Mouse (Mus musculus) lung, embryonic 16.5 days (tissue): Measurements from ENCODE around the gene Col15a1. TPM values are rescaled to one million over a fixed set of nuclear protein-coding genes. Genes with fewer than 3 reads are reported as not detected.
A peak's percentile ranks its signal among the peaks of the same experiment; 100 is the strongest.

ENCODE experiments used
- ATAC-seq: fragments of 200-750 bp; cut with Nextera tagmentation; 2 replicates; pipeline ENCODE4 v1.8.0; 2017; ENCODE audit warnings: low read depth, mild to moderate bottlenecking, moderate library complexity
- H3K27ac ChIP-seq: fragments of 300-500 bp; sonication (generic); 2 replicates; pipeline ENCODE4 v1.5.1; 2014; ENCODE audit warnings: mild to moderate bottlenecking, control low read depth, low read length
- H3K27me3 ChIP-seq: fragments of 300-500 bp; sonication (generic); 2 replicates; pipeline ENCODE4 v1.6.1; 2014; ENCODE audit warnings: low read depth, low read length, mixed read lengths; ENCODE audit not compliant: control insufficient read depth, insufficient read depth
- H3K36me3 ChIP-seq: fragments of 300-500 bp; sonication (generic); 2 replicates; pipeline ENCODE4 v1.6.1; 2014; ENCODE audit warnings: low read length; ENCODE audit not compliant: control insufficient read depth, insufficient read depth
- H3K4me1 ChIP-seq: fragments of 300-500 bp; sonication (generic); replicated peaks from 2 replicates; pipeline ENCODE4 v1.6.1; 2014; ENCODE audit warnings: low read length, mixed read lengths; ENCODE audit not compliant: control insufficient read depth, insufficient read depth
- H3K4me2 ChIP-seq: fragments of 300-500 bp; sonication (generic); 2 replicates; pipeline ENCODE4 v1.6.1; 2014; ENCODE audit warnings: low read depth, low read length, control low read depth
- H3K4me3 ChIP-seq: fragments of 300-500 bp; sonication (generic); 2 replicates; pipeline ENCODE4 v1.5.1; 2014; ENCODE audit warnings: mild to moderate bottlenecking, low read length, control low read depth
- H3K9ac ChIP-seq: fragments of 300-500 bp; sonication (generic); 2 replicates; pipeline ENCODE4 v1.6.1; 2014; ENCODE audit warnings: low read length, control low read depth
- H3K9me3 ChIP-seq: fragments of 300-500 bp; sonication (generic); 2 replicates; pipeline ENCODE4 v1.6.1; 2016; ENCODE audit warnings: low read length; ENCODE audit not compliant: control insufficient read depth
- WGBS: fragments of 180-500 bp; shearing (Covaris S2); extraction: QIAGEN DNeasy Blood & Tissue Kit; methylation state at CpG from one replicate; pipeline ENCODE4 v1.1.7; 2014; 5-methylcytosine and 5-hydroxymethylcytosine counted together
- polyA plus RNA-seq: library from polyadenylated mRNA; unstranded; fragments of >200 nt; fragmentation: Nextera tagmentation; extraction: Ambion mirVana; gene quantifications from 2 replicates; pipeline ENCODE4 v1.2.1, GENCODE M21; 2015

The Col15a1 gene
- polyA plus RNA-seq, 1 experiment from 2014 or later: 31.0 TPM

DNA sequence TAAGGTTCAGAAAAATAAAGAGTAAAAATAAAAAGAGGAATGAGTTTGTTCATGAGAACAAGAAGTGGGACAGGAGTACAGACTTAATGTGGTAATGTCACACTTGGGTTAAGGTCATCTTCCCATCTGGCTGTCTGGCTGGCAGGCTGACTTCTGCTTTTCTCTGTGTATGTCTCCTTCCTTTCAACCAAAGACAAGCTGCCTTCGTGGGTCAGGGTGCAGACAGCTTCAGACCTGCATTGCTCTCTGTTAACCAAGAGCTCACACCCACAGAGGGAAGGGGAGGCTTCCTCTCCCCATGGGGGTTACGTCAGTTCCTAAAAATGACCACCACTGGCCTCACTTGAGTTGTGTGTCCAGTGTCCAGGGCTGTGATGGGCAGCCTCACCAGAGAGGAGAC lies 107.5 kb downstream of the Col15a1 start:
- H3K36me3 ChIP-seq: no peaks in the 10 kb centered on the region
- no peak overlapping the region for H3K4me2 ChIP-seq
- ATAC-seq: no peak
- no peak overlapping the region for H3K27ac ChIP-seq
- no peaks in the 10 kb centered on the region; the same call in 1 of the 2 replicates for H3K4me1 ChIP-seq
- H3K9ac ChIP-seq: no peak overlapping the region
- no peaks in the 10 kb centered on the region for H3K9me3 ChIP-seq
- WGBS: 75% methylated on average over 2 of the region's 2 CpGs
- H3K27me3 ChIP-seq: no peaks in the 10 kb centered on the region
- H3K4me3 ChIP-seq: no peak overlapping the region

GRCm38 (mm10) chr4:47316432-47316831 lies 108.5 kb downstream of the Col15a1 start:
- Histone ChIP-seq H3K4me2 (no peak overlapping the region), H3K9ac (no peak overlapping the region), H3K27me3 (no peaks in the 10 kb centered on the region), H3K4me3 (no peak overlapping the region), H3K36me3 (no peaks in the 10 kb centered on the region), H3K27ac (no peak overlapping the region), H3K4me1 (no peaks in the 10 kb centered on the region; the same call in 1 of the 2 replicates), H3K9me3 (no peaks in the 10 kb centered on the region)
- 56% methylated on average over 6 of the region's 6 CpGs for WGBS
- no peak for ATAC-seq

GRCm38 (mm10) chr4:47319561-47320321 lies 111.8 kb downstream of the Col15a1 start:
- Histone ChIP-seq H3K27ac (no peak overlapping the region), H3K4me3 (no peak overlapping the region), H3K27me3 (no peaks in the 10 kb centered on the region), H3K9me3 (no peaks in the 10 kb centered on the region), H3K4me2 (no peak overlapping the region), H3K4me1 (no peaks in the 10 kb centered on the region; the same call in 1 of the 2 replicates), H3K9ac (no peak overlapping the region), H3K36me3 (no peaks in the 10 kb centered on the region)
- WGBS: 64% methylated on average over 10 of the region's 10 CpGs
- ATAC-seq: no peak

DNA sequence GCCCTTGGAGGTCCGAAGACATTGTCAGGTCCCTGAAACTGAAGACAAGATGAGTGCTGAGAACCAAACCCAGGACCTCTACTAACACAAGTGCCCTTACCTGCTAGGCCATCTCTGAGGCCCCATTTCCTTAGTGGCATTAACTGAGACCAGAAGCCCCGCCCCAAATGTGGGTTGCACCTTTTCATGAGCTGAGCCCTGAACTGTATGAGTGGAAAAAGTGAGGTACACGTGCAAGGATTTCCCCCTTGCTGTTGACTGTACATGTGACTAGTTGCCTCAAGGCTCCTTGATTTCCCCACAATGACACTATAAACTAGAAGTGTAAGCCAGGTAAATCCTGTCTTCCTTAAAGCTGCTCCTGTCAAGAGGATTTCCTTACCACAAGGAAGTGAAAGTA lies 114.4 kb downstream of the Col15a1 start:
- Histone ChIP-seq H3K27ac (no peak overlapping the region), H3K27me3 (no peaks in the 10 kb centered on the region), H3K4me1 (no peaks in the 10 kb centered on the region; the same call in 1 of the 2 replicates), H3K9me3 (no peaks in the 10 kb centered on the region), H3K4me3 (no peak overlapping the region), H3K36me3 (no peaks in the 10 kb centered on the region), H3K9ac (no peak overlapping the region), H3K4me2 (no peak overlapping the region)
- no peak for ATAC-seq
- 75% methylated on average over 3 of the region's 3 CpGs for WGBS

- no peak for ATAC-seq
- H3K4me2 ChIP-seq: no peak overlapping the region
- H3K36me3 ChIP-seq: no peaks in the 10 kb centered on the region
- 90% methylated on average over 1 of the region's 1 CpGs for WGBS
- H3K4me1 ChIP-seq: peaks cover 7% of the 10 kb centered on the region
- no peak overlapping the region for H3K9ac ChIP-seq
- no peaks in the 10 kb centered on the region for H3K9me3 ChIP-seq
- H3K27ac ChIP-seq: no peak overlapping the region
- no peak overlapping the region for H3K4me3 ChIP-seq
- no peaks in the 10 kb centered on the region for H3K27me3 ChIP-seq
Measured at GRCm38 (mm10) chr4:47324206-47324605, 116.2 kb downstream of the Col15a1 start.

DNA sequence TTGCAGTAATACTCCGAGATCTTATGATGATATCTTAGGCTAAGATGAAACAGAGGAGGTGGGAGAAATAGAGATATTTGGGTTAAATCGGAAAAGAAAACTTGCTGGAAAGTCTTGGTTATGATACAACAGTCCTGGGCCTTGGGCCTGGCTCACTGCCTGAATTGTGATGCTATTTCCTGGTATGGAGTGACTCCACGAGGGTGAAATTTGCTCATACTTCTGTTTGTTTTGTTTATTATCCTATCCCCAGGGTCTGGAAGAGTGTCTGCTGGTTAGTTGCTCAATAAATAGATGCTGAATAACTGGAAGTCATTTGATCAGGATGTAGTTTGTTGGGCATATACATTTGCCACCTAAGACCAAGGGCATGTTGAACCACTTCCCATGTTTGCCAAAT lies 119.8 kb downstream of the Col15a1 start:
- Histone ChIP-seq H3K27ac (no peak overlapping the region), H3K4me2 (no peak overlapping the region), H3K4me3 (no peak overlapping the region), H3K27me3 (no peaks in the 10 kb centered on the region), H3K9me3 (no peaks in the 10 kb centered on the region), H3K36me3 (no peaks in the 10 kb centered on the region), H3K9ac (no peak overlapping the region), H3K4me1 (peaks cover 7% of the 10 kb centered on the region)
- 57% methylated on average over 3 of the region's 3 CpGs for WGBS
- ATAC-seq: no peak

DNA sequence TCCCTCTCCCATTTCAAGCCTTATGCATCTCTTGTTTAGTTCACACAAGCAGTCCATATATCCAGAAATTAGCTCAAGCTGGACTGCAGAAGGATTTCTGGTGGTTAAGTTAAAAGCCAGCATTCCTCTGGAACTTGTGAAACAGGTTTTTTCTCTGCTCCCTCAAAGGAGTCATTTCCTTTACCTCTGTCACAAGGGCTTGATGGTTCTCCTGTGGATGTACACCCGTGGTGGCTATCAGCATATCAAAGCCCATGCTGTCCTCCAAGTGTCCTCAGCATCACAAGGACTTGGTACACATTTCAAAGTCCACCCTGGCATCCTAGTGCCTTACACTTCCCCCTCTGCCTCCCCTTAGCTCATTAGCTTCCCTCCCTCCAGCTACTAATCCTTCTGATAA lies 121.3 kb downstream of the Col15a1 start:
- Histone ChIP-seq H3K4me1 (peaks cover 7% of the 10 kb centered on the region), H3K36me3 (no peaks in the 10 kb centered on the region), H3K4me3 (no peak overlapping the region), H3K27me3 (no peaks in the 10 kb centered on the region), H3K27ac (no peak overlapping the region; the same call in 1 of the 2 replicates), H3K4me2 (no peak overlapping the region), H3K9ac (no peak overlapping the region), H3K9me3 (no peaks in the 10 kb centered on the region)
- peak; percentile 90 for ATAC-seq
- WGBS: 3% methylated on average over 1 of the region's 1 CpGs

DNA sequence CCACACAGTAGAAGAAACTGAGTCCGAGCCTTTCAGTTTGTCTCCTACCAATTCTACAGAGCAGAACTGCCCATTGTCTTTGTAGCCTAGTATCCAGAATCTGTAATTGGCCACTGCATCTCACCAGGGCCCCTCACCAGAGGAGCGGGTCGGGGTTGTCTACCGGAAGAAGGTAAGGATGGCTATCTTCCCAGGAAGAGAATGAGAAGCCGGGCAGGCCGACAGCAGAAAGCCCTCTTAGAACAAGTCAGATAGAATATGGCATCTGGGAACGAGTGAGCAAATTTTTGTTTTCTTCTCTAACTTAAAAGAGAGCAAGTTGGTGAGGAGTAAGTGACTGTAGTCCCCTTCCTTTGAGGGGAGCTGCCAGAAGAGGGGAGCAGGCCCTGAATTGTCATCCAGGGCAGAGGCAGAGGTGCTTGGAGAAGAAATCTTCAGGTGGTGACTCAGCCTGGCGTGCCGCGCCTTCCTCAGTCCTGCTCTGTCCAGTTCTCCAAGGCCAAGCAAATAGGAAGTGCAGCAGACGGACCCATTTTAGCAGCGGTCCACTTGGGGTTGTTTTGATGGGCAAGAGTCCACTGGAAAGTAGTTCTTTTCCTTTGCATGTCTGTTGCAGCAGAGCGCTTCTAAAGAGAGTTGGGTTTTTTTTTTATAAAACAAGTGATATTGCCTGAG lies 122.6 kb downstream of the Col15a1 start:
- Histone ChIP-seq H3K4me1 (peaks cover 7% of the 10 kb centered on the region), H3K4me3 (no peak overlapping the region), H3K36me3 (no peaks in the 10 kb centered on the region), H3K27ac (no peak overlapping the region), H3K27me3 (no peaks in the 10 kb centered on the region), H3K9me3 (no peaks in the 10 kb centered on the region), H3K4me2 (no peak overlapping the region), H3K9ac (no peak overlapping the region)
- WGBS: 86% methylated on average over 13 of the region's 13 CpGs
- no peak for ATAC-seq

- Histone ChIP-seq H3K4me2 (no peak overlapping the region), H3K9ac (no peak overlapping the region), H3K36me3 (no peaks in the 10 kb centered on the region), H3K4me1 (peaks cover 7% of the 10 kb centered on the region), H3K9me3 (no peaks in the 10 kb centered on the region), H3K4me3 (no peak overlapping the region), H3K27me3 (no peaks in the 10 kb centered on the region), H3K27ac (no peak overlapping the region)
- WGBS: 83% methylated on average over 6 of the region's 6 CpGs
- ATAC-seq: no peak
Measured at GRCm38 (mm10) chr4:47332812-47333343, 124.9 kb downstream of the Col15a1 start.
